Mouse (Mus musculus) spleen, postnatal 10 days (tissue): Measurements from ENCODE around the gene Olfml3.
A peak's percentile ranks its signal among the peaks of the same experiment; 100 is the strongest.

ENCODE experiments used
- DNase-seq, 2 experiments: peaks; one replicate each; pipeline ENCODE4 v3.0.0; 2021 to 2022; ENCODE audit warnings: low spot score in 2 of 2

Olfml3 gene

DNA sequence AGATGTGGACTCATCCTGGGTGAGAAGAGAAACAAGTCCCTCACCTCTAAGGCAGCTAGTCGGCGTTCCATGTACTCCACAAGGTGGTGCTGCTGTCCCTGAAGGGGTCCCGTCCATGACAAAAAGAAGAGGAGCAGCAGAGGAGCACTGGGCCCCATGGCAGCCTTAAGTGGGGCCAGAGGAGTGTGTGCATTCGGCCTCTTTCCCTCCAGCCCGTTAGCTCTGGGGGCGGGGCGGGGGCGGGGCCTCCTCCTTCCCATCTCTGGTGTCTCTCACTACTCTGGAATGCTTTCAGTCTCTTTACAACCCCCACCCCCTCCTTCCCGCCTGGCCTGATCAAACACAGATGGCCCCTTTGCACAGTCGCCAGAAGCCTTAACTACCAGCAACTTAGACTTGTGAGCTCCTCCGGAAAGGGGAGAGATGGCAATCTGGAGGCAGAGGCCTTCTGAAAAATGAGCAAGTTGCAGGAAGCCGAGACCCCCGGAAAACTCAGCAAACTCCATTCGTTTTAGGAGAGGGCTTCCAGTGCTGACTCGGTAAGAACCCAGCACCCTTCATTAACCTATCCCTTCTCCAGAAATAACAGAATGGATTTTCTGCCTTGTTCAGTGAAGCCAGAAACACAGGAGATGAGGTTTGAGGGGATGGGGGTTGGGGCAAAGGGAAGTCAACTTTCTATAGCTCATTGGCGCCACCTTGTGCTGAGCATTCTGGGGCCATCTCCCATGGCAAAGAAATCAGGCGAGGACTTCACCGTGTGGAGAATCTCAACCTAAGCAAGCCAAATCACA is at the start of gene Olfml3:
Gene Olfml3 (minus strand): TSS at position 224 of the 794 bp plus-strand sequence.
- DNase-seq, result peak; percentile 80 to 91

DNA sequence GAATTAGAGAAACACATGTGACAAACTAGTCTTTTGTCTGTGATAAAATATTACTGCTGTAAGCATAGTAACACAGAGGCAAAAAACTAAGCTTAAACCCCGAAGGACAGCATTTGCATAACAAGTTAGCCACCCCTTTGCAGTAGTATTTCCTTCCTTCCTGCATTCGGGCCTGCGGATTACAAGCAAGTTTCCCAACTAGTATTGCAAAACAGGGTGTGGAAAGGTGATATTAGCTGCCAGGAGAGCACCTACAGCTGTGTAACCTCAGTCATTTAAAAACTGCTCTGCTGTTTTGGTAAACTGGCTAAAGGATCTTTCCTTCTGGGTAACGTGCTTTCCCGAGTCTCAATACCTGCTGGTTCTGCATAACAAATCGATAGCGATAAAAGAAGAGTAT is 49.4 kb upstream of the Olfml3 start:
- DNase-seq, result no peak

DNA sequence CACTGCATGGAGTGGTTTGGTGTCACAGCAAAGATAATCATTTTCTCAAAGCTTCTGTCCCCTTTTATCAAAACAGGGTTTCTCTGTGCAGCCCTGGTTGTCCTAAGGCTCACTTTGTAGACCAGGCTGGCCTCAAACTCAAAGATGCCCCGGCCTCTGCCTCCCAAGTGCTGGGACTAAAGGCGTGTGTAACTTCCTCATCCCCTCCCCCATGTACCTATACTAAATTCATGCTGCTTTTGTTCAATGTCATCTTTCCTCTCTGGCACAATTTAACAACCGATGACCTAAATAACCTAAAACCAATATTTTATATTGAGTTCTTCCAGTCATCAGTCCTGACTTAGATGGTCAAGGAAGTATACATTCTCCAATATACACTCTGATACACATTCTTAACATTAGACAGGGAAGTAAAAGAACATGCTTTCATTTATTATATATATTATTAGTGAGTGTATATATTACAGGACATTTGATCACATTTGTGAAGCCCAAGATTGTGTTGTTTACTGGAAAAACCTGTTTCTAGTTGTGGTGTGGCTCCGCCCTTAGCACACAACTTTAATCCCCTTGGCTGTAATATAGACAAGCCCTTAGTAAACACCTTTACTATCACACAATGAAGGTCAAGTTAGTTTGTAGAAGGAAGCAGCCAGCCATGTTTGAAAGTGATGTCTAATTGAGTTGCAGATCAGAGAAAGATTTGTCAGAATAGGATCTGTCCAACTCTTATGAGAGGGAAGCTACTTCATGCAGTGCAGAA is 45.2 kb upstream of the Olfml3 start:
- DNase-seq, result no peak

DNA sequence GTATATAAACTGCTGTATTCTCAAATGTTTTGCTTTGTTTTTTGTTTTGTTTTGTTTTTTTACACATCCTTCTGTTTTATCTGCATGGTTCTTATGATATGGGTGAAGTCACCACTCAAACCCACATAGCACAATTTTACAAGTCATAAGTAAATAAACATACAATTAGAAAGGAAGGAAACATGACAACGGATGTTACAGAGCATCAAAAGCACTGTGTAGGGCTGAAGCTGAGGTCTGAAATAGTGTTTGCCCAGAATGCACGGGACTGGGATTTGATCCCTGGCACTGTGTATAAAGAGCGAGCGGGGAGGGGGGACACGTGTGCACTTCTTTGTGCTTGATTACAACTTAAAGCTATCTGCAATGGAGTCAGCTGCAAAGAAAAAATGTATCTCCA is 43.0 kb upstream of the Olfml3 start:
- no peak for DNase-seq

DNA sequence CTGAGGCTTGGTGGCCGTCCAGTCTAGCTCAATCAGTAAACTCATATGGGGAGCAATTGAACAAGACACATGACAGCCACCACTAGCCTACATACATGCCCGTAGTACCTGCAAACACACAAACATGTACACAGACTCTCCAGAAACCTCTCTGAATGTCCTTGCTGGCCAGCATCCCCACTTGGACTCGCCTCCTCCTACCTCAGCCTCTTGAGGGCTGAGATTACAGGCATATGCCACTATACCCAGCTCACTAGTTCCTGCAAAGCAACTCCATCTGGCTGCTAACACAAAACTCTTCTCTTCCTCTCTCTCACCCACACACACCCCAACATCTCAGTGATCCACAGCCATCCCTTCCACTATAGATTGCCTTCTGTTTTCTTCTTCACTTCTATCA is 42.5 kb upstream of the Olfml3 start:
- DNase-seq, result no peak

DNA sequence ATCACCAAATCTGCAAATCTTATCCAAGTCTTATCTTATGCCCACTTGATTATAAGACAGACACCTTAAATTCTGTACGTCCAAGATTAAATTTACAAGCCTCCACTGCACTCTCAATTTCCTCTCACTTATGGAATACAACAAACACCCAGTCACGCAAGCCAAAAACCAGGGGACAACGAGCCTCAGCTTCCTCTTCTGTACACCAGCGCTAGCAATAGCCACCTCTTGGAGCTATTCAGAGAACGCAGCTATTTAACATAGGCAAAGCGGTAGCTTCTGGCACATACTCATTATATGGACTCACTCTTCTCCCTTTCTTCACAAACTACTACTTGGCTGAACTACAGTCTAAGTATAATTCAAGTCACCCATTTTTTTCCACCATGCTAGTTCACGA is 41.4 kb upstream of the Olfml3 start:
- DNase-seq, result no peak

DNA sequence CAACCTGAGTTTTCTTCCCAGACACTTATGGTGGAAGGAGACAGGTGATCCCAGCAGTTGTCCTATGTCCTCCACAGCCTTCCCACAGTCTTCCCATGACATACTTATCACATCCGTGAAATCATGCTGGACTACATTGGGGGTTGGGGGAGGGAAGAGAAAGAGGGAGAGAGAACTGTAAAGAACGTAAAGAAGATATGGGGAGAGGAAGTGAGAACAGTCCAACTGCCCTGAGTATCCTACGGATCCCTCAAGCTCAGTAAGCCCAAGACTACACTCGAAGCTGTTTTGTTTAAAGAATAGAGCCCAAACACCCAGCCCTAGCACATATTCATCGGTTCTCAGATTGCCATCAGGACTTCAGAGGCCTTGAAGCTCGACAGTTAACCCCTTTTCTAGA is 40.9 kb upstream of the Olfml3 start:
- DNase-seq, result no peak

DNA sequence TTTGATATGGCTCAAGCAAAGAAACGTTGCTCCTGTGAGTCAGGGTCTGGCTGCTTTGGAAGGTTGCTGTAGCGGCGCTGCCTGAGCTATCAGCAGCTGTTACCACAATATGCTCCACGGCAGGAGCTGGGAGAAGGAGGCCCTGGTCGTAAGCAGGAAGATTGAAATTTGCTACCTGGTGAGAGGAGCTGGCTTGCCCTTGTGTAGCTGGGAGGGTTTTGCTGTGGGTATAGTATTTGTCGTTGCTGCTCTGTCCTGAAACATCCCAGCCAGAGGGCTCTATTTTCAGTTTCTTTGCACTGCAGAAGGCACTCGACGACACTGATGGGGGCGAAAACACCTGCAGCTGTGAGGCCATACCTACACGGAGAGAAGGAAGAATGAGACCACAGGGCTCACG is 40.1 kb upstream of the Olfml3 start:
- no peak for DNase-seq

DNA sequence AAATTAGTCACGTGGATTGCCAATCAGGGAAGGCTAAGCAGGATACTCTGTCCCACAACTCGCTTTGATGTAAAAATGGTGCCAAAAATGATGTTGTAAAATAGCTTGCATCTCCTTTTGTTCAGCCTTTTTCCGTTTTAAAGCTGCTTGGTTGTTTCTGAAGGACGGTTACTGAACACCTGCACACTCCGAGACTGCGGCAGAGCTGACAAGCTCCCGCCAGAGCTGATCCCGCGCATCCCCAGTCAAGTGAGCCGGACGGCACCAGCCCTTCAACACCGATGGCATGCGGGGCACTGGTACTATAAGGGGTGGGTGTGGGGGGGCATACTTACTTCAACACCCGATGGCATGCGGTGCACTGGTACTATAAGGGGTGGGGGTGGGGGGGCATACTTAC is 36.2 kb upstream of the Olfml3 start:
- DNase-seq, result no peak

DNA sequence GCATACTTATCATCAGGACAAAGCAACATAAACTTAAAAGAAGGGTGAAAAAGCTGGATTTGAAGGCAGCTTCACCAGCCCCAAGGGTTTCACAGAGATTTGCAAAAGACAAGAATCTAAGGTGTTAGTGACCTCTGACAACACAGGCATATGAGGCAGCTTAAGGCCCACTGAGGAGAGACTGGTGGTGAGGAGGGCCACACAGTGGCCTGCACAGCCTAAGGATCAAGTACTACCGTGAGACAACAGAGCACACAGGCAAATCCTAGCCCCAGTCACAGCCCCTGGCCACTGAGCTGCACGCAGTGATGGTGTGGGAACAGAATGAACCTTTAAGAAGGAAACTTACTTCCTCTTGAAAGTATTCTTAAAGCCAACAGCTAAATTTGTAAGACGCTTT is 35.7 kb upstream of the Olfml3 start:
- DNase-seq, result no peak

DNA sequence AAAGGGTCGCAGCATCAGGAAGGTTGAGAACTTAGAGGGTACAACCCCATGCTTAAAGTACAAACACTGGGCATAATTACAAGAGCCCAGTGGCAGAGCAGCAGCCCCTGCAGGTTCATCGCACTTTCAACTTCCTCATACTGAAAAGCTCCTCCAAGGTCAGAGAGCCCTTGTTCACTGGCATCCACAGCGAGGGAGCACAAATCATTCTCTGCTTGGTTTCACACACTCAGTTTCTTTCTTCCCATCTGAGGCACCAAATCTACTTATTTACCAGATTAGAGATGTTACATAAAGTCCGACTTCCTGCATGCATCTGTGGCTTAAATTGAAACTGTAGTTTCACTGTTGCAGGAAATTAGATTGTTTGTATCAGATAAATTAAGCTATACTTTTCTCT is 35.0 kb upstream of the Olfml3 start:
- DNase-seq, result no peak

DNA sequence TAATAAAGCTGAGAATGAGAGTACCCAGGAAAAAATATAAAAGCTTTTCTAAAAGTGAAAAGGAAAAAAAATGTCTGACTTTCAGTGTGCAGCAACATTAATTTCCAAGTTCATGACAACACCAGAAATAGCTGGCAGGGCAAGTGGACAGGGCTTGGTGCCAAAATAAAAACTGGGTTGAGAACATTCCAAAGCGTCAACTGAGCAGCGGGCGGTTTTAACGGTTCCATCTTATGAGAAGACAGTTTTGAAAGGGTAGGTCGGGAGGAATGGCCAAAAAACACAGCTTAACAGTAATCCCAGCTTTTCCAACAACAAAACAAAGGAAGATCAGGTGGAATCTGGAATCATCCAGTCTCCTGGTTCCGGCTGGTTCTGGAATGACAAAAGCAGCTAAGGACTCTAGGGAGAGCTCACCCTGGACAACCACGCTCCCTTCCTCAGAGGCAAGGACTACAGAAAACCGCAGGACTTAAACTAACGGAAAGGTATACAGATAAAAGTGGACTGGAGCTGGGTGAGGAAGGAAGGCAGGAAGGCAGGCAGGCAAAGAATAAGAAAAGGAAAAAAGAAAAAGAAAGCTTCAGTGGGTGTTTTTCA is 33.8 kb upstream of the Olfml3 start:
- DNase-seq, result no peak

DNA sequence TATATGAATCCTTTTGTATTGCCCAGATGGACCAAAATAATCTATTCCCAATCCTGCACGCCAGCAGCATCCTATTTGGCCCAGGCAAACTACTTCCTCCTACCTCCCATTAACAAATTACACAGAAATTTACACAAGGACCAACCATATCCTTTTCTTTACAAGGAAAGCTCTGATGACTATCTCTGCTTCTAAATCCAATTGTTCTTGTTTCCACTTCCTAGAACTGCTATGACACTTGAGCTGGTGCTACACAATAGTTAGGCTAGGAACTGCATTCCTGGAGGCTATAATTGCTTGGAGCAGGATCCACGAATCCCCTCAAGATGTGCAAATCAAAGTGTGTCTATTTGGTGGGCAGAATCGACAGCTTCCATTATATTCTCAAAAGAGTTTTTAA is 29.0 kb upstream of the Olfml3 start:
- no peak for DNase-seq

DNA sequence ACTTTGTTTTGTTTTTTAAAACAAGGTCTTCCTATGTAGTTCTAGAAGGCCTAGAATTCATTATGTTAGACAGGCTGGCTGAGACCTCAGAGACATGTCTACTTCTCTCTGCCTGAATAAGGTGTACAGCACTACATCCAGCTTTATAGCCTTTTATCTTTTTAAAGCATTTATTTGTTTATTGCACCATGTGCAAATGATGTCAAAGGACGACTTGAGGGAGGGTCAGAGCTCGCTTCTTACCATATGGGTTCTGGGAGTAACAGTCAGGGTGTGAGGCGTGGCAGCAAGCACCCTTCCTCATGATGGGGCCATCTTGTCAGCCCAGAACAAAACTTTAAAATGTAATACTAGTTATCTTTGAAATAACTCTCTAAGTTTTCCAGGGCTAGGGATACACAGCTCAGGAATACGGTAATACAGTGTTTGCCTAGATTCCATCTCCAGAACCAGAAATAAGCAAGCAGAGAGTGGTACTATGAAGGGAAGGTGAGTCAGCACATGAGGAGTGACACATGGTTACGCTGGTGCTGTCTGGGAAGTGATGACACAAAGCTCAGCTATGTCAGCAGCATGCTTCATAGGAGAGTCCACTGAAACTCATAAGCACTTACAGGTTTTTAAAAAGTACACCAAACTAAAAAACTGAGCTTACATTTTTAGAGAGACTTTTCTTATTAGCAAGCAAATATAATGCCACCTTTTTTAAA is 21.6 kb upstream of the Olfml3 start:
- no peak for DNase-seq

DNA sequence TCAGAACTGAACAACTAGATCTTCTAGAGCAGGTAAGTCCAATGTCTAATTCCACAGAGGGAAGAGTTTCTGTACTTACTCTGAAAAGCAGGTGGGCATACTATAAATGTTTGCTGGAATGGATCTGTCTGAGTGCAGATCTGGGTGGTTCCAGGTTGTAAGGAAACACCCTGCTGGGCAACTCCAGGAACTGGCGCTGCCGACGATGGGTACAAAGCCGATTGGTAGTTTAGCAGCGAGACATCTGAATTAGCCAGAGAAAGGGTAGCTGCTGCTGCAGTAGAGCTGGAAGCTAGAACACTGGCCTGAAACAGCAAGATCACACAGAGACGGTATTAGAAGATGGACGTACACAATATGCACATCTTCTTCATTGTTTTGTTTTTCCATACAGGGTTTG is 20.7 kb upstream of the Olfml3 start:
- DNase-seq, result no peak

DNA sequence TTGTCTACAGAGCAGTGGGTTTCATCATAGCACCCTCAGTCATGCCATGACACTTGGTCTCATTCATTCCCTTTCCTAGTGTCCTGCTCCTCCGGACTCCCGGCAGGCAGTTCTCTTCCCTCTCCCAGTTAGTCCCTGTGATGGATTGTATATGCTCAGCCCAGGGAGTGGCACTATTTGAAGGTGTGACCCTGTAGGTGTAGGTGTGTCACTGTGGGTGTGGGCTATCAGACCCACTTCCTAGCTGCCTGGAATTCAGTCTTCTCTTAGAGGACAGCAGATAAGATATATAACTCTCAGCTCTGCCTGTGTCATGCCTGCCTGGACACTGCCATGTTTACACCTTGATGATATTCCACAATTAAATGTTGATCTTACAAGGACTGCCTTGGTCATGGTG is 19.1 kb upstream of the Olfml3 start:
- no peak for DNase-seq

DNA sequence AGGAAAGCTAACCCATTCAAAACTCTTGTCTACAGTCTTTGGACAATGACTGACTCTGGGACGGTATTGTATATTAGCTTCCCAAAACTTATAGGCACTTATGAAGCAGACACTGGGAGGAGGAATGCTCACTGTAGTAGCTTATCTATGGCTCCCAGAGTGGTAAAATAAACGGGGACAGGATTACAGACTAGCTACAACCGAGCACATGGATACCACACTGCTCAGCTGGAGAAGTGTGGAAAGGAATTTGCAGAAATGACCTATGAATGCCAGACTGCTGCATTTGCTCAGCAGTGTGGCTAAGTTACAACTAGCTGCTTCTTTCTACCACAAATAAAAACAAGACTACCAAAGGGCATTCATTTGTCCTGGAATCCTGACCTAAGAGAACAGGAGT is 17.6 kb upstream of the Olfml3 start:
- no peak for DNase-seq

DNA sequence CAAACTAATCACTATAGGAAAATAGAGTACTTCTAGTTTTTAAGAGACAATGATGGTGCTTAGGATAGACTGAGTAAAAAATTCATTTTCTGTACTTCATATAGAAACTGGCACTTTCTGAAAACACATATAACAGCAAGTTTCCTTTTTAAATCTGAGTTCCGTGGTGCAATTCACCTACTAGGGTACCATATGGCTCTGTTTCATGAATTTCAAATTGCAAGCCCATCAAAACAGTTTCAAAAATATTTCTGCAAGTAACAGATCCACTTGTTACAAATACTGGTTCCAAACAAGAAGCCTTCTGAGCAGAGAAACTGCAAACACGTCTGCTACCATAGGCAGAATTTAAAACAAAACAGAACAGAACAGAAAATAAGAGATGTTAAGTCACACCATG is 13.8 kb upstream of the Olfml3 start:
- DNase-seq, result no peak

DNA sequence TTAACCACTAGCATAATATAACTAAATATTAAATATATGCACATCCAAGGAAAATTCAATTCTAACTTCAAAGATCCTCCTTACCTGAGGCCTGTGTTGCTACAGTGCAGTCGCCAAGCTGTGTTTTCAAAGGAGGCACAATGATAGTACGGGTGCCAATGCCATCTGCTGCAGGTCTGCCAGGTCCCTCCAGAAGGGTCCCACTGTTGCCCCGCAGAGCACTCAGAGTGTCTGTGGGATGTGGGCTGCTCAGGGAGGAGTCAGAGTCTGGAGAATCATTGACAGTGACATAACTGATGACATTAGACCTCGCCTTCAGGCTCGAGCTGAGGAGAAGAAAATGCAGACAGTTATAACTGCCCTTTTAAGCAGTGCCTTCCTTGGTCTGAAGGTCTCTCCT is 8.9 kb upstream of the Olfml3 start:
- DNase-seq, result no peak

DNA sequence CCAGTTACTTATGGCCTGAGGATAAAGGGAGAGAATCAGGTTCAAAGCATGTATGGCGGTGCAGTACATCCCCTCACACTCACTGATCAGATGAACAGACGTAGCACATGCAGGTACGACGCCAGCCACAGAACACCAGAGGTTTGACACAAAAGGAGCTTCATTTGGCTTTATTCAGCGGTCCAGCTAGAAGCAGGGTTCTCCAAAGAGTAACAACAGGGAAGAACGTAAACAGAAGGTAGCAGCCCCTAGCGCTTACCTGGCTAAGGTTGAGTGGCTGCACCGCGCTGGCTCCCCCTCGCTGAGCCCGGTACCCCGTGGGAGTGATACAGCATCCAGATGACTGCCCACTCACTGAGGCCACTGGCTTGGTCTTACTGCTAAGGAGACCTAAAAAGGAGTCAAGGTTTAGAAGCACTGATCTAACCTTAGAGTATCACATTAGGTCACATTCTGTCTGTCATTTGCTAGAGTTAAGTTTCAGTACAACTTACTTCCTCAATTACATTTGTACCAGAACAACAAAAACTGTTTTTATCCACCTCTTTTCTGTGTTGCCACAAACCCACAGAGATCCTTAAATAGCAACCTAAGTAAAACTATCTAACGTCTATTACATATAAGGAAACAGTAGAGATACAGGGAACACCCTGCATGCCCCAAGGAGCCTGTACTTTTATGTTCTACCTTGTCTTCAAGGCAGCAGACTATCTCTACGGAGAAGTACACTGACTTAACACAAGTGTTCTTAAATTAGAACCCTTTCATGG is 7.4 kb upstream of the Olfml3 start:
- DNase-seq, result no peak

DNA sequence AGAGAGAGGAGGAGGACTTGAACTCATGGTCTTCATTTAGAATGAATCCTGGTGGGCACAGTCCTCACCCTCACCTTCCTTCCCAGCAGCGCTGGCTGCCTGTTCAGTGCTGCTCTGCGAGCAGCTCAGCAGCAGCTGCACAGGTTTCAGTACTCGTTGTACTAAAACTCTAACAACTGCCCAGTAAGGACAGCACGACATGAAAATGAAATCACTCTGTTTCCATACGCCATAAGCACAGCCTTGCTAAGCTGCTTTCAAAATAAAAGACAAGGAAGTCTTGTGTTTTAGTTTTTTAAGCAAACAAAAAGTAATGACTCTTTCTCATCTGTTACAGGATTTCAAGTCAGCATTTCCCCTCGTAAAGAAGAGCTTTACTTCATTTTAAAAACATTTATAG is 5.4 kb upstream of the Olfml3 start:
- DNase-seq, result no peak

DNA sequence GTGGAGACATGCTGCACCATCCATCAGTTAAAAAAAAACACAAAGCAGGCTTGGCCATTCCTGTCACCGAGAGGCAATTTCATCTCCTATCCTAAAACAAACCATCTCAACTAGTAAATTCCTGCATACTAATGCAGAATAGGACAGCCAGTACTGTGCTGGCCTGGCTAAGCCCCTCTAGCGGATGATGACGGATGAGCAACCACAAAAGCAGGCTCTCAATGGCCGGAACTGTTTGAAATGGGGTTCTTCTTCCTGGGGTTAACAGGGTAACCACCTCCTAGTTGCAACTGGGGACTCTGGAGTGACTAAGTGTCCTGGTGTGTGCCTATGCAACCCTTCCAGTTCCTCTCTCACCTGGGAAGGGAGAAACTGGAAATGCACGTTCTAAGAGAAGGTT is 2.5 kb upstream of the Olfml3 start:
- no peak for DNase-seq
